Mouse (Mus musculus): ENCODE measurements around the gene Akap6. TPM values are rescaled to one million over a fixed set of nuclear protein-coding genes. Genes with fewer than 3 reads are reported as not detected.

Akap6 gene
- total and polyA plus RNA-seq, 2 experiments from 2014 or later, result 21.3 to 77.3 TPM

GRCm38 (mm10) chr12:52957587-52957986, 258.4 kb downstream of the Akap6 start:
- Histone ChIP-seq H3K27ac (no peak overlapping the region), H3K4me2 (ENCODE audit: low read depth, low read length) (no peak overlapping the region), H3K27me3 (ENCODE audit: insufficient read depth, low read length) (no peaks in the 10 kb centered on the region), H3K4me3 (ENCODE audit: low read length) (no peak overlapping the region), H3K36me3 (ENCODE audit: insufficient read depth, low read length) (no peaks in the 10 kb centered on the region), H3K9me3 (ENCODE audit: low read length) (no peaks in the 10 kb centered on the region), H3K9ac (replicated peaks; ENCODE audit: low read length) (no peak overlapping the region), H3K4me1 (ENCODE audit: insufficient read depth, low read length) (no peaks in the 10 kb centered on the region)
- 53% methylated on average over 3 of the region's 3 CpGs for WGBS
- no peak for TF ChIP-seq CTCF (IDR thresholded peaks at IDR 0.05; ENCODE audit: low read depth)
- no peak for DNase-seq (ENCODE audit: low spot score)
- no peak for ATAC-seq

GRCm38 (mm10) chr12:52957994-52958393, 258.8 kb downstream of the Akap6 start:
- Histone ChIP-seq H3K4me2 (ENCODE audit: low read depth, low read length) (no peak overlapping the region), H3K4me1 (ENCODE audit: insufficient read depth, low read length) (no peaks in the 10 kb centered on the region), H3K36me3 (ENCODE audit: insufficient read depth, low read length) (no peaks in the 10 kb centered on the region), H3K27ac (no peak overlapping the region), H3K9ac (replicated peaks; ENCODE audit: low read length) (no peak overlapping the region), H3K4me3 (ENCODE audit: low read length) (no peak overlapping the region), H3K9me3 (ENCODE audit: low read length) (no peaks in the 10 kb centered on the region), H3K27me3 (ENCODE audit: insufficient read depth, low read length) (no peaks in the 10 kb centered on the region)
- 51% methylated on average over 3 of the region's 3 CpGs for WGBS
- ATAC-seq, result no peak
- DNase-seq (ENCODE audit: low spot score), result no peak
- TF ChIP-seq CTCF (IDR thresholded peaks at IDR 0.05; ENCODE audit: low read depth), result no peak

GRCm38 (mm10) chr12:52991745-52992144, 292.6 kb downstream of the Akap6 start:
- H3K4me3 ChIP-seq (ENCODE audit: low read length), result no peak overlapping the region
- H3K4me1 ChIP-seq (ENCODE audit: insufficient read depth, low read length), result no peaks in the 10 kb centered on the region
- ATAC-seq (peak; percentile 66; the same call in 1 of the 2 replicates), DNase-seq (ENCODE audit: low spot score) (peak; percentile 80)
- H3K27me3 ChIP-seq (ENCODE audit: insufficient read depth, low read length), result no peaks in the 10 kb centered on the region
- no peak overlapping the region for H3K9ac ChIP-seq (replicated peaks; ENCODE audit: low read length)
- no peak overlapping the region for H3K27ac ChIP-seq
- TF ChIP-seq CTCF (IDR thresholded peaks at IDR 0.05; ENCODE audit: low read depth), result no peak
- H3K9me3 ChIP-seq (ENCODE audit: low read length), result no peaks in the 10 kb centered on the region
- WGBS, result 50% methylated on average over 6 of the region's 6 CpGs
- no peak overlapping the region for H3K4me2 ChIP-seq (ENCODE audit: low read depth, low read length)
- H3K36me3 ChIP-seq (ENCODE audit: insufficient read depth, low read length), result no peaks in the 10 kb centered on the region

GRCm38 (mm10) chr12:53012336-53012735, 313.2 kb downstream of the Akap6 start:
- 20% methylated on average over 3 of the region's 3 CpGs for WGBS
- H3K4me2 ChIP-seq (ENCODE audit: low read depth, low read length), result no peak overlapping the region
- no peak overlapping the region for H3K9ac ChIP-seq (replicated peaks; ENCODE audit: low read length)
- TF ChIP-seq CTCF (IDR thresholded peaks at IDR 0.05; ENCODE audit: low read depth), result no peak
- H3K36me3 ChIP-seq (ENCODE audit: insufficient read depth, low read length), result no peaks in the 10 kb centered on the region
- no peak for DNase-seq (ENCODE audit: low spot score)
- no peaks in the 10 kb centered on the region for H3K4me1 ChIP-seq (ENCODE audit: insufficient read depth, low read length)
- ATAC-seq, result no peak
- no peaks in the 10 kb centered on the region for H3K27me3 ChIP-seq (ENCODE audit: insufficient read depth, low read length)
- H3K4me3 ChIP-seq (ENCODE audit: low read length), result no peak overlapping the region
- H3K27ac ChIP-seq, result no peak overlapping the region
- no peaks in the 10 kb centered on the region for H3K9me3 ChIP-seq (ENCODE audit: low read length)

GRCm38 (mm10) chr12:53014539-53014938, 315.4 kb downstream of the Akap6 start:
- Histone ChIP-seq H3K4me1 (ENCODE audit: insufficient read depth, low read length) (no peaks in the 10 kb centered on the region), H3K4me2 (ENCODE audit: low read depth, low read length) (no peak overlapping the region), H3K9me3 (ENCODE audit: low read length) (no peaks in the 10 kb centered on the region), H3K27ac (no peak overlapping the region), H3K27me3 (ENCODE audit: insufficient read depth, low read length) (no peaks in the 10 kb centered on the region), H3K4me3 (ENCODE audit: low read length) (no peak overlapping the region), H3K36me3 (ENCODE audit: insufficient read depth, low read length) (no peaks in the 10 kb centered on the region), H3K9ac (replicated peaks; ENCODE audit: low read length) (no peak overlapping the region)
- no peak for DNase-seq (ENCODE audit: low spot score)
- WGBS, result 79% methylated on average over 6 of the region's 6 CpGs
- no peak for TF ChIP-seq CTCF (IDR thresholded peaks at IDR 0.05; ENCODE audit: low read depth)
- no peak for ATAC-seq

GRCm38 (mm10) chr12:53024575-53025246, 325.5 kb downstream of the Akap6 start:
- DNase-seq (ENCODE audit: low spot score), result no peak
- no peak for TF ChIP-seq CTCF (IDR thresholded peaks at IDR 0.05; ENCODE audit: low read depth)
- no peaks in the 10 kb centered on the region for H3K4me1 ChIP-seq (ENCODE audit: insufficient read depth, low read length)
- H3K27me3 ChIP-seq (ENCODE audit: insufficient read depth, low read length), result no peaks in the 10 kb centered on the region
- H3K36me3 ChIP-seq (ENCODE audit: insufficient read depth, low read length), result peaks cover 6% of the 10 kb centered on the region; the same call in 1 of the 2 replicates
- H3K9ac ChIP-seq (replicated peaks; ENCODE audit: low read length), result no peak overlapping the region
- ATAC-seq, result no peak
- H3K27ac ChIP-seq, result no peak overlapping the region
- H3K4me3 ChIP-seq (ENCODE audit: low read length), result no peak overlapping the region
- 75% methylated on average over 9 of the region's 9 CpGs for WGBS
- no peaks in the 10 kb centered on the region for H3K9me3 ChIP-seq (ENCODE audit: low read length)
- no peak overlapping the region for H3K4me2 ChIP-seq (ENCODE audit: low read depth, low read length)

- 80% methylated on average over 4 of the region's 4 CpGs for WGBS
- no peaks in the 10 kb centered on the region for H3K9me3 ChIP-seq (ENCODE audit: low read length)
- no peak for ATAC-seq
Measured at GRCm38 (mm10) chr12:53027308-53027707, 328.1 kb downstream of the Akap6 start.

More at GRCm38 (mm10) chr12:53027308-53027707, 328.1 kb downstream of the Akap6 start:
- Histone ChIP-seq H3K9ac (replicated peaks; ENCODE audit: low read length) (no peak overlapping the region), H3K27me3 (ENCODE audit: insufficient read depth, low read length) (no peaks in the 10 kb centered on the region), H3K4me1 (ENCODE audit: insufficient read depth, low read length) (0 out of 2 replicates have a peak, but pooled peaks cover 3% of the 10 kb centered on the region), H3K36me3 (ENCODE audit: insufficient read depth, low read length) (peaks cover 6% of the 10 kb centered on the region; the same call in 1 of the 2 replicates), H3K27ac (no peak overlapping the region), H3K4me3 (ENCODE audit: low read length) (no peak overlapping the region), H3K4me2 (ENCODE audit: low read depth, low read length) (no peak overlapping the region)
- no peak for DNase-seq (ENCODE audit: low spot score)
- TF ChIP-seq CTCF (IDR thresholded peaks at IDR 0.05; ENCODE audit: low read depth), result no peak
